Mouse (Mus musculus) forebrain, postnatal 0 days (tissue): ENCODE measurements around the gene Fam107b. TPM values are rescaled to one million over a fixed set of nuclear protein-coding genes. Genes with fewer than 3 reads are reported as not detected.

Experiments
- ATAC-seq: fragments of 200-750 bp; cut with Nextera tagmentation; 2 replicates; pipeline ENCODE4 v1.8.0; 2017; ENCODE audit warnings: mild to moderate bottlenecking, moderate library complexity
- DNase-seq: peaks from one replicate; pipeline ENCODE4 v3.0.0-alpha.2; 2015
- H3K27ac ChIP-seq: fragments of 300-500 bp; sonication (generic); 2 replicates; pipeline ENCODE4 v1.5.1; 2014; ENCODE audit warnings: low read depth, mild to moderate bottlenecking, antibody characterized with exemption, low read length, moderate library complexity, mixed read lengths
- H3K27me3 ChIP-seq: fragments of 300-500 bp; sonication (generic); 2 replicates; pipeline ENCODE4 v1.6.1; 2014; ENCODE audit warnings: mild to moderate bottlenecking, low read length, mixed read lengths; ENCODE audit not compliant: insufficient read depth
- H3K36me3 ChIP-seq: fragments of 300-500 bp; sonication (generic); 2 replicates; pipeline ENCODE4 v1.6.1; 2014; ENCODE audit warnings: mild to moderate bottlenecking, moderate library complexity; ENCODE audit not compliant: insufficient read depth
- H3K4me1 ChIP-seq: fragments of 300-500 bp; sonication (generic); 2 replicates; pipeline ENCODE4 v1.6.1; 2014; ENCODE audit warnings: antibody characterized with exemption; ENCODE audit not compliant: insufficient read depth
- H3K4me2 ChIP-seq: fragments of 300-500 bp; sonication (generic); 2 replicates; pipeline ENCODE4 v1.6.1; 2014; ENCODE audit warnings: low read depth, mild to moderate bottlenecking, moderate library complexity
- H3K4me3 ChIP-seq: fragments of 300-500 bp; sonication (generic); 2 replicates; pipeline ENCODE4 v1.5.1; 2014; ENCODE audit warnings: low read depth, low read length, mixed read lengths
- H3K9ac ChIP-seq: fragments of 300-500 bp; sonication (generic); 2 replicates; pipeline ENCODE4 v1.6.1; 2014; ENCODE audit warnings: mild to moderate bottlenecking
- H3K9me3 ChIP-seq: fragments of 300-500 bp; sonication (generic); 2 replicates; pipeline ENCODE4 v1.6.1; 2016; ENCODE audit warnings: low read length
- CTCF ChIP-seq: sonication (generic); IDR thresholded peaks from 2 replicates; pipeline ENCODE4 v1.5.1; 2016; ENCODE audit warnings: antibody characterized with exemption, control low read depth, low read depth
- WGBS: fragments of 180-500 bp; shearing (Covaris S2); extraction: QIAGEN DNeasy Blood & Tissue Kit; methylation state at CpG from one replicate; pipeline ENCODE4 v1.1.7; 2014; 5-methylcytosine and 5-hydroxymethylcytosine counted together
- polyA plus RNA-seq: library from polyadenylated mRNA; unstranded; fragments of >200 nt; fragmentation: Nextera tagmentation; extraction: Ambion mirVana; gene quantifications from 2 replicates; pipeline ENCODE4 v1.2.1, GENCODE M21; 2015
- total RNA-seq: library from RNA; depleted of rRNA; stranded (reverse); fragments of >200 nt; gene quantifications from 2 replicates; pipeline ENCODE4 v1.2.3, GENCODE M21; 2014; rRNA removed

Fam107b gene
- total and polyA plus RNA-seq, 2 experiments from 2014 or later = 31.2 to 63.4 TPM

DNA sequence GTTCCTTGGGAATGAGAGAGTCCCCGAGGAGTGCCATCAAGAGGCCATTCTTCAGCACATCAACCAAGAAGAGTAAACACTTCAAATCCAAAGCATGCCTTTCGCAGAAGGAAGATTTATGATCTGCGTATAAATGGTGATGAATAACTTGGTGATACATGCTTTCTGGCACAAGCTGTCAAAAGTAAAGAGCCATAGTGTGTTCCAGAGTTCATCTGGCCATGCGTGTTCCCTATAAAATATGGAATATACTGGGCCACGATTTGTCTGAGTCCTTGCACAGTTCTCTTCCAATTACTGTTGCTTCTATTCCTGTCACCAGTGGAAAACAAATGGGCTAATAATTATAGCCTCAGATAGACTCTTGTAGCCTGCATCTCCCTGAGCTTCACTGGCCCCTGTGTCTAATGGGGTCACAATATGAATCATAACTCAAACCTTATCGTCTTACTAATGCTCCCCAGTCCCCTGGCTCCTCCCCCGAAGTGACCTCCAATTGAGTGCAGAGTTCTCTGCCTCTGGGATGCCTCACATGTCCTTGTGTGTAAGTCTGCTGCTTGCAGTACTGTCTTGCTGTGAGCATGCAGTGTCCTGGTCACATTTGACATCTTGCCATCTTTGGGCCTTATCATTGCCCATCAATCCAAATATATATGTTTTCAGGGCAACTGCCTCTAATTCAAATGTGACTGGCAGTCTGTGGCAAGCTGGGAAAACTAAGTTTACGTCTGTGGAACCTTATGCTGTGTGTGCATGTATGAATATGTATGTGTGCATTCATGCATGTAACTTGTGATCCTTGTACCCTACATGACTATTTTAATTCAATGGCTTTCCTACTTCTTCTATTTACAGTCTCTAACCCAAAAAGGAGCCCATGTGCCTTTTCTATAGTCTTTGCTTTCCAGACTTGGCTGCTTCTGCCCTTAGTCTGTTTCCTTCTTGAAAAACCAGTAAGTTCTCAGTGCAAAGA, 252.5 kb downstream of the Fam107b start:
- no peaks in the 10 kb centered on the region for H3K27me3 ChIP-seq
- ATAC-seq = peak; percentile 69
- peak; percentile 42 for DNase-seq

More for the DNA sequence above, 252.5 kb downstream of the Fam107b start:
- 66% methylated on average over 8 of the region's 8 CpGs for WGBS
- Histone ChIP-seq H3K4me2 (no peak overlapping the region), H3K4me1 (no peaks in the 10 kb centered on the region), H3K9ac (no peak overlapping the region), H3K4me3 (no peak overlapping the region), H3K27ac (0 out of 2 replicates have a peak overlapping the region, but pooled peaks have one; percentile 5), H3K36me3 (no peaks in the 10 kb centered on the region), H3K9me3 (no peaks in the 10 kb centered on the region)
- TF ChIP-seq CTCF = no peak

Other genes with a start within 250 kb of the Fam107b start
- gene Rpp38, start 237.8 kb upstream of the Fam107b start, total RNA-seq = 11.8 and 13.5 TPM in 2 replicates
- gene Rpp38, start 237.8 kb upstream of the Fam107b start, polyA plus RNA-seq = 9.4 and 9.8 TPM in 2 replicates
- gene Acbd7, start 234.3 kb upstream of the Fam107b start, total RNA-seq = 4.1 TPM in 1 of 2 replicates, not detected in the other
- 4.3 and 5.7 TPM in 2 replicates for gene Acbd7, start 234.3 kb upstream of the Fam107b start, polyA plus RNA-seq
- gene Olah, start 173.3 kb upstream of the Fam107b start, total RNA-seq = not detected in 2 replicates
- gene Olah, start 173.3 kb upstream of the Fam107b start, polyA plus RNA-seq = 0.13 TPM in 1 of 2 replicates, not detected in the other
- gene Meig1, start 147.8 kb upstream of the Fam107b start, total RNA-seq = 6.4 and 13.2 TPM in 2 replicates
- 20.8 and 25.3 TPM in 2 replicates for gene Meig1, start 147.8 kb upstream of the Fam107b start, polyA plus RNA-seq
- 8.6 and 9.5 TPM in 2 replicates for gene Dclre1c, start 146.4 kb upstream of the Fam107b start, total RNA-seq
- gene Dclre1c, start 146.4 kb upstream of the Fam107b start, polyA plus RNA-seq = 4.1 and 6.8 TPM in 2 replicates
- gene Suv39h2, start 95.5 kb upstream of the Fam107b start, total RNA-seq = 6.8 and 12.1 TPM in 2 replicates
- 7.6 and 8.8 TPM in 2 replicates for gene Suv39h2, start 95.5 kb upstream of the Fam107b start, polyA plus RNA-seq
- 8.1 and 10.8 TPM in 2 replicates for gene Gm45902, start 57.7 kb upstream of the Fam107b start, total RNA-seq
- gene Gm45902, start 57.7 kb upstream of the Fam107b start, polyA plus RNA-seq = 4.8 and 5.3 TPM in 2 replicates
- gene Hspa14, start 57.7 kb upstream of the Fam107b start, total RNA-seq = 63.1 and 67.0 TPM in 2 replicates
- 49.1 and 50.9 TPM in 2 replicates for gene Hspa14, start 57.7 kb upstream of the Fam107b start, polyA plus RNA-seq
- gene Cdnf, start 57.5 kb upstream of the Fam107b start, total RNA-seq = 0.71 and 0.92 TPM in 2 replicates
- gene Cdnf, start 57.5 kb upstream of the Fam107b start, polyA plus RNA-seq = 0.16 and 0.35 TPM in 2 replicates